Mouse (Mus musculus): Measurements from ENCODE around the gene Med1. TPM values are rescaled to one million over a fixed set of nuclear protein-coding genes. Genes with fewer than 3 reads are reported as not detected.
"Not testable (repeated sequence)": the region's sequence is repeated elsewhere in the genome, so short reads cannot be mapped to it uniquely, and the experiment has no call there.

Med1 gene
- polyA plus RNA-seq, 1 experiment from 2014 or later: 78.5 TPM

GRCm38 (mm10) chr11:98190820-98191219 lies 2.3 kb downstream of the Med1 start:
- peak overlapping the region; percentile 12; the same call in 1 of the 2 replicates for H3K4me3 ChIP-seq
- H3K27ac ChIP-seq: no peak overlapping the region
- H3K9me3 ChIP-seq: no peaks in the 10 kb centered on the region
- peaks cover 54% of the 10 kb centered on the region for H3K36me3 ChIP-seq (replicated peaks)
- no peak for DNase-seq (ENCODE audit: extremely low spot score, low spot score)
- peaks cover 15% of the 10 kb centered on the region for H3K4me1 ChIP-seq
- H3K27me3 ChIP-seq (ENCODE audit: poor library complexity, severe bottlenecking): no peaks in the 10 kb centered on the region
- 92% methylated on average over 5 of the region's 5 CpGs for WGBS

DNA sequence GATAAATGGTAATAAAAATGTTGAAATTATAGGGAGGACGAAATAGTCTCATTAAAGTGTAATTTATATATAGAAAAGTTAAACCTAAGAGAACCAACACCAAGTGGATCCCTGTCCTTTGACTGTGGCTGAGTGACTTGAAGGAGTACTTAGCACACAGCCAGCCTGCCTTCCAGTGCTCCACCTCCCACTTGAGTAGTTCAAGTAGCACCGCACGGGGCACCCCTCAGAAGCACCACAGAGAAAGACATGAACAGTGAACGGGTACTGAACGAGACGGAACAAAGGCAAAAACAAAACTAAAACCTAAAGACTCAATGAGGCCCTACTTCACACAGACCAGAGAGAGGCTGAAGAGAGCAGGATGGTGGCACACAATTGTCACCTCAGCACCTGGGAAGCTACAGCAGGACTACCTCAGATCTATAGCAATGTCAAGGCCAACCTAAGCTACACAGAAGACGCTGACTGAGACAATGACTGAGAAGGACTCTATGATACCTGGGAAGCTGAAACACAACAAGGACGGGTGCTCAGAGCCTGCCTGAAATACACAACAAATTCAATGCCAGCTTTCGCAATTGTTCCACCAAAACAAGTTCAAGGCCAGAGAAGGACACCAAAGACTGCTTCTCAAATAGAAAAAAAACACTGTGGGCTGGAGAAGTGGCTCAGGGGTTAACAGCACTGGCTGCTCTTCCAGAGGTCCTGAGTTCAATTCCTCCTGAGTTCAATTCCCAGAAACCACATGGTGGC lies 5.3 kb downstream of the Med1 start:
- peaks cover 10% of the 10 kb centered on the region for H3K4me1 ChIP-seq
- peaks cover 12% of the 10 kb centered on the region; the same call in 1 of the 2 replicates for H3K9me3 ChIP-seq
- no peaks in the 10 kb centered on the region for H3K27me3 ChIP-seq (ENCODE audit: poor library complexity, severe bottlenecking)
- H3K27ac ChIP-seq: no peak overlapping the region
- WGBS: 93% methylated on average over 9 of the region's 9 CpGs
- H3K36me3 ChIP-seq (replicated peaks): peaks cover 84% of the 10 kb centered on the region
- no peak overlapping the region for H3K4me3 ChIP-seq
- DNase-seq (ENCODE audit: extremely low spot score, low spot score): no peak

DNA sequence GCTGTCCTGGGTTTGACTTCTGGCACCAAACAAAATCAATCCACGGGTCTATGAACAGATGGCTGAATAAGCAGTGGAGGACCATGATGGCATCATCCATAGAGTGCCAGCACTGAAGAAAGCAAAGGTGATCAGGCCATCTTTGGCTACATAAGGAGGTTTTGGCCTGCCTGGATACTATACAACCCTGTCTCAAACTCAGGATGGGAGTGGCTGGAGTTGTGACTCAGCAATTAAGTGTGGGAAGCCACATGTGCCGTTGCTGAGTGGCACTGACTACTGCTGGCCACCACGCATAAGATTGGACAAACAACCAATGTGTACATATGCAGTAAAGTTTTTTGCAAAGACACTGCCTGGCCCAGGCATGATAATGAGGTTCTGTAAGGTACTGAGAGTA lies 10.9 kb downstream of the Med1 start:
- not testable (repeated sequence) for H3K4me3 ChIP-seq; DNase-seq (ENCODE audit: extremely low spot score, low spot score); H3K27ac ChIP-seq; H3K27me3 ChIP-seq (ENCODE audit: poor library complexity, severe bottlenecking); H3K4me1 ChIP-seq
- peaks cover 14% of the 10 kb centered on the region; the same call in 1 of the 2 replicates for H3K9me3 ChIP-seq
- peaks cover 97% of the 10 kb centered on the region for H3K36me3 ChIP-seq (replicated peaks)
- 95% methylated on average over 3 of the region's 3 CpGs for WGBS

DNA sequence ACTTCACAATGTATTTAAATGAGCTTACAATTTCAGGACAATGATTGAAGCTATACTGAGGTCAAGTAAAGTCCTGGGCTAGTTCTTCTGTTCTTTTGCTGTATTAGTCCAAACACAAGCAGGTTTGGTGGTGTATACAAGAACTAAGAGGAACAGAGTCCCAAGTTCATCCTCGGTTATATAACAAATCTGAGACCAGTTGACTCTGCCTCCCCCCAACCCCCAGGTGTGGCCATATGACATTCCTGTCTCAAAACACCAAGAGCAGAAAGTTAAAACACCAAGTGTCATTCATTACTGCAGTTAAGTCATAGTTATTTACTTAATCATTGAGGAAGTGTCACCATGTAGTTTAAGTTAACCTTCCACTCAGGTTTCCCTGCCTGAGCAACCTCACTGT lies 24.7 kb downstream of the Med1 start:
- 92% methylated on average over 1 of the region's 1 CpGs for WGBS
- H3K4me1 ChIP-seq: no peaks in the 10 kb centered on the region
- H3K36me3 ChIP-seq (replicated peaks): peaks cover 98% of the 10 kb centered on the region
- H3K4me3 ChIP-seq: no peak overlapping the region
- no peak for DNase-seq (ENCODE audit: extremely low spot score, low spot score)
- H3K27me3 ChIP-seq (ENCODE audit: poor library complexity, severe bottlenecking): no peaks in the 10 kb centered on the region
- no peaks in the 10 kb centered on the region for H3K9me3 ChIP-seq
- H3K27ac ChIP-seq: no peak overlapping the region

DNA sequence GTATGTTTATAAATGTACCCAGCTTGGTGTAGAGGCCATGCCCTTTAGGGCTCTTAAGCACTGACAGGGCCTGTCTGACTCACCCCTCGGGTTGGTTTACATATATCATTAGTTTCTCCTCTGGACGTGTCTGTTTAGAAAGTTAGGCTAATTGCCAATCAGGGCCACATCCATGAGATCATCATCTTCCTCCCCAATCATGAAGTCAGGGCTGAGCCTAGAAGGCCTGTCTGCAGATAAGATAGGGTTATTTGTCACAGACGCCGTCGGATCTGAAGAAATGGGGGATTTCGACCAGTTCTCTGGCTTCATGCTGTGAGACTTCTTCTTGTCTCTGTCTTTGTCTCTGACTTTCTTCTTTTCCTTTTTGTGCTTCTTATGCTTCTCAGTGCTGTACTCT lies 38.0 kb downstream of the Med1 start:
- 0 out of 2 replicates have a peak, but pooled peaks cover 5% of the 10 kb centered on the region for H3K4me1 ChIP-seq
- 91% methylated on average over 6 of the region's 6 CpGs for WGBS
- H3K27me3 ChIP-seq (ENCODE audit: poor library complexity, severe bottlenecking): no peaks in the 10 kb centered on the region
- no peak overlapping the region for H3K4me3 ChIP-seq
- no peaks in the 10 kb centered on the region for H3K9me3 ChIP-seq
- no peak overlapping the region for H3K27ac ChIP-seq
- H3K36me3 ChIP-seq (replicated peaks): peaks cover 68% of the 10 kb centered on the region
- DNase-seq (ENCODE audit: extremely low spot score, low spot score): no peak

GRCm38 (mm10) chr11:98150625-98151156 lies 42.4 kb downstream of the Med1 start:
- no peak for DNase-seq (ENCODE audit: extremely low spot score, low spot score)
- Histone ChIP-seq H3K9me3 (no peaks in the 10 kb centered on the region), H3K36me3 (replicated peaks) (peaks cover 24% of the 10 kb centered on the region), H3K4me1 (peaks cover 27% of the 10 kb centered on the region), H3K4me3 (peak overlapping the region; percentile 85), H3K27ac (no peak overlapping the region; the same call in 1 of the 2 replicates), H3K27me3 (ENCODE audit: poor library complexity, severe bottlenecking) (no peaks in the 10 kb centered on the region)
- WGBS: 16% methylated on average over 10 of the region's 10 CpGs

DNA sequence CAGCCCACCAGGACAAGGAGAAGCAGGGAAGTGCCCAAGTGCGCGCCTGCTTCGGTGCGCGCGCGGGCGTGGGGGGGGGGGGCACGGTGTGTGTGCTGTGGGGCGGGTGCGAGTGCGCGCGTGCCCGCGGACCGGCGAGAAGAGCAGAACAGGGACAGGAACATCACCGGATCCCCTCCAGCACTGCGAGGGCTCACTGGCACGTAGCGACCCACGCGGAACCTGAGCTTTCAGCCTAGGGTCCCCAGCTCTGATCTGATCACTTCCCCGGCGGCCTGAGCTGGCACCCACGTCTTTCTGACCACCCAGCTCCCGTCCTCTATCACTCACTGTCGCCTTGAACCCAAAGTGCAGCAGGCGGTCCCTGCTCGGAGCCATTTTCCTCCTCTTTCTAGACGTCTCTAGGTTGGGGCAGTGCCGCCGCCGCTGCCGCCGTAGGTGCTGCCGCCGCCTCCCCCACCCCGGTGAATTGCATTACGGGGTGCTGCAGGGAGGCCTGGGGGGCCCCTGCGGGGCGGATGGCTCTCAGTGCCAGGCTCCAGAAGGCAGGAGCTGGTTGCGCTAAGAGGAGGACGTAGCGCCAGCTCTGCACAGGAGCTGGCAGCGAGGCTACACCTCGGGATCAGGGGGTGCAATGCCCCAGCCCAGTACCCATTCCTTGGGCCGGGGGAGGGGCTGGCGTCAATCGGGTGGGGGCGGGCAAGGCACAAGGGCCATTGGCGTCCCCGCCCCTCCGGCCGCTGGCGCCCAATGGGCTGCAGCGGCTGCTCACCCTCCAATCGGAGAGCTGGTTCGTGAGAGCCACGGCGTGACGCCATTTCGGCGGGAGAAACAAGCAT lies 43.1 kb downstream of the Med1 start, which contains the start of gene Fbxl20:
Gene Fbxl20, minus strand, starts transcription at position 618 of the 839 bp plus-strand sequence.
- Histone ChIP-seq H3K4me1 (peaks cover 27% of the 10 kb centered on the region), H3K36me3 (replicated peaks) (peaks cover 17% of the 10 kb centered on the region), H3K27ac (peak within 1 kb of the TSS; percentile 90), H3K27me3 (ENCODE audit: poor library complexity, severe bottlenecking) (no peaks in the 10 kb centered on the region), H3K4me3 (peak within 1 kb of the TSS; percentile 85), H3K9me3 (no peaks in the 10 kb centered on the region)
- DNase-seq (ENCODE audit: extremely low spot score, low spot score): peak; percentile 95
- WGBS: under 1% methylated on average over 54 of the region's 65 CpGs

DNA sequence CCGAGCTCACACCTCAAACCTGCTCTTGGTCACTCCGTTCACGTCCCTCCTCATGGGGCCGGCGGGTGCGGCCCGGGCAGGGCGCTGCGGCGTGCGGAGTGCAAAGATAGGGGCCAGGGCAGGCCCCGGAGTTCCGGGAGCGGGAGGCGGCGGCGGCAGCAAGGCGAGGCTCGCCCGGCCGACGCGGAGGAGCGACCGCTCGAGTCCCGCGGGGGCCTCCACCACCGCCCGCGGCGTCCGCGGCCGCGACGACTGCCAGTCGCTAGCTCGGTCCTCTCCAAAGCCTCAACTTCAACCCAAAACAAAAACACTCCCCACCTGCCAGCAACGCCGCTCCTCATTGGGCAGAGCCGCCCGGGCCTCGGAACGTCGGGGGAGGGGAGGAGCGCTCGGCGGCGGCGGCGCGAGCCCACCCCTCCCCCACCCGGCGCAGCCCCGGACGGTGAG lies 43.8 kb downstream of the Med1 start:
- H3K27ac ChIP-seq: peak overlapping the region; percentile 90
- no peaks in the 10 kb centered on the region for H3K27me3 ChIP-seq (ENCODE audit: poor library complexity, severe bottlenecking)
- peak; percentile 95 for DNase-seq (ENCODE audit: extremely low spot score, low spot score)
- no peaks in the 10 kb centered on the region for H3K9me3 ChIP-seq
- under 1% methylated on average over 55 of the region's 57 CpGs for WGBS
- peaks cover 27% of the 10 kb centered on the region for H3K4me1 ChIP-seq
- peaks cover 10% of the 10 kb centered on the region for H3K36me3 ChIP-seq (replicated peaks)
- H3K4me3 ChIP-seq: peak overlapping the region; percentile 85

DNA sequence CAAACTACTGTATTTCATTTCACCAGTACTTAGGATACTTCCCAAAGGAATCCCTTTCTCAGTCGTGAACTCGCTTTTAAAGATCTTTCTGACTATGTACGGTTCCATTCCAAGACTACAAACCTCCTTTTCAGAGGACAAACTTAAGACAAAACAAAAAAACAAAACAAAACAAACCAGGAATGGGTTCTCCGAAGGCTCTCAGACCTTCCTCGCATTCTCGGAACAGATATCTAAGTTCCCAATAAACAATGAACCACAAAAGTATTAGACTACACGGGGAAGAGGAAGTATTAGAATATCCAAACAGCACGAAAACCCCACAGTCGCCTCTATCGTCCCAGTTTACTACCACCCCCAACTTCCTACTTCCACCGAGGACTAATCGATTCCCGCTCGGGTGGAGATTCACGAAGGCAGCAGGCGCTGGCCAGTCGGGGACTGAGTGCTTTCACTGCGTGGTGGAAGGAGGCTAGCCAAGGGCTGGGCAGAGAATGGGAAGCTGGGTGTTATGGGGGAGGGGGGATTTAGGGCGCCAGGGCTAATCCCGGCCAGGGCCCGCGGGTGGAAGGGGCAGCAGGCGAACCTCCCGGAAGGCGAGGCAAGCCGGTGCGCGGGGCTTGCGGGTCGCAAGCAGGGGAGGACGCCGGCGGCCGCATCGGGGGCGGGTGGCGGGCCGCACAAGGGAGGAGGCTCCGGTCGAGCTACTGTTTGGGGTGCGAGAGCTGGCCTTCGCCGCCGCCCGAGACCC lies 44.4 kb downstream of the Med1 start:
- WGBS: 3% methylated on average over 45 of the region's 45 CpGs
- peak overlapping the region; percentile 90 for H3K27ac ChIP-seq
- H3K36me3 ChIP-seq (replicated peaks): peaks cover 5% of the 10 kb centered on the region
- H3K27me3 ChIP-seq (ENCODE audit: poor library complexity, severe bottlenecking): no peaks in the 10 kb centered on the region
- H3K4me3 ChIP-seq: peak overlapping the region; percentile 85
- peaks cover 27% of the 10 kb centered on the region for H3K4me1 ChIP-seq
- no peak for DNase-seq (ENCODE audit: extremely low spot score, low spot score)
- H3K9me3 ChIP-seq: no peaks in the 10 kb centered on the region

- Histone ChIP-seq H3K36me3 (replicated peaks) (peaks cover 9% of the 10 kb centered on the region; the same call in 1 of the 2 replicates), H3K27me3 (ENCODE audit: poor library complexity, severe bottlenecking) (no peaks in the 10 kb centered on the region), H3K4me1 (peaks cover 27% of the 10 kb centered on the region), H3K27ac (no peak overlapping the region), H3K9me3 (no peaks in the 10 kb centered on the region), H3K4me3 (no peak overlapping the region)
- DNase-seq (ENCODE audit: extremely low spot score, low spot score): no peak
- 86% methylated on average over 7 of the region's 7 CpGs for WGBS
These were observed 47.2 kb downstream of the Med1 start for GRCm38 (mm10) chr11:98145856-98146255.

GRCm38 (mm10) chr11:98142545-98142944 lies 50.5 kb downstream of the Med1 start:
- WGBS: 90% methylated on average over 2 of the region's 2 CpGs
- Histone ChIP-seq H3K4me3 (no peak overlapping the region), H3K36me3 (replicated peaks) (peaks cover 9% of the 10 kb centered on the region; the same call in 1 of the 2 replicates), H3K9me3 (no peaks in the 10 kb centered on the region), H3K4me1 (peaks cover 4% of the 10 kb centered on the region), H3K27ac (no peak overlapping the region), H3K27me3 (ENCODE audit: poor library complexity, severe bottlenecking) (no peaks in the 10 kb centered on the region)
- no peak for DNase-seq (ENCODE audit: extremely low spot score, low spot score)

- DNase-seq (ENCODE audit: extremely low spot score, low spot score): no peak
- Histone ChIP-seq H3K27ac (no peak overlapping the region), H3K27me3 (ENCODE audit: poor library complexity, severe bottlenecking) (no peaks in the 10 kb centered on the region), H3K36me3 (replicated peaks) (peaks cover 13% of the 10 kb centered on the region), H3K4me1 (no peaks in the 10 kb centered on the region), H3K4me3 (no peak overlapping the region), H3K9me3 (no peaks in the 10 kb centered on the region)
- WGBS: 94% methylated on average over 7 of the region's 7 CpGs
These were observed 54.2 kb downstream of the Med1 start for GRCm38 (mm10) chr11:98138894-98139293.

Measured in forebrain, embryonic 10.5 days (tissue).